Mouse (Mus musculus) intestine, embryonic 15.5 days (tissue): ENCODE data around the gene Pfkfb2. TPM values are rescaled to one million over a fixed set of nuclear protein-coding genes. Genes with fewer than 3 reads are reported as not detected.

Experiments used
- ATAC-seq: fragments of 200-750 bp; cut with Nextera tagmentation; 2 replicates; pipeline ENCODE4 v1.8.0; 2017; ENCODE audit warnings: moderate TSS enrichment, moderate library complexity
- H3K27ac ChIP-seq: fragments of 300-500 bp; sonication (generic); 2 replicates; pipeline ENCODE4 v1.5.1; 2015; ENCODE audit warnings: mild to moderate bottlenecking, inconsistent platforms
- H3K27me3 ChIP-seq: fragments of 300-500 bp; sonication (generic); replicated peaks from 2 replicates; pipeline ENCODE4 v1.6.1; 2015; ENCODE audit warnings: inconsistent platforms
- H3K36me3 ChIP-seq: fragments of 300-500 bp; sonication (generic); 2 replicates; pipeline ENCODE4 v1.6.1; 2015; ENCODE audit warnings: inconsistent platforms
- H3K4me1 ChIP-seq: fragments of 300-500 bp; sonication (generic); replicated peaks from 2 replicates; pipeline ENCODE4 v1.6.1; 2015; ENCODE audit warnings: inconsistent platforms
- H3K4me2 ChIP-seq: fragments of 300-500 bp; sonication (generic); replicated peaks from 2 replicates; pipeline ENCODE4 v1.6.1; 2015; ENCODE audit warnings: mild to moderate bottlenecking, inconsistent platforms
- H3K4me3 ChIP-seq: fragments of 300-500 bp; sonication (generic); replicated peaks from 2 replicates; pipeline ENCODE4 v1.5.1; 2015; ENCODE audit warnings: inconsistent platforms
- H3K9ac ChIP-seq: fragments of 300-500 bp; sonication (generic); 2 replicates; pipeline ENCODE4 v1.6.1; 2015; ENCODE audit warnings: inconsistent platforms
- H3K9me3 ChIP-seq: fragments of 300-500 bp; sonication (generic); 2 replicates; pipeline ENCODE4 v1.6.1; 2016; ENCODE audit warnings: inconsistent platforms
- WGBS: fragments of 180-500 bp; shearing (Covaris S2); methylation state at CpG from one replicate; pipeline ENCODE4 v1.1.7; 2015; 5-methylcytosine and 5-hydroxymethylcytosine counted together
- polyA plus RNA-seq: library from polyadenylated mRNA; unstranded; fragments of >200 nt; fragmentation: Nextera tagmentation; extraction: Ambion mirVana; gene quantifications from 2 replicates; pipeline ENCODE4 v1.2.1, GENCODE M21; 2015

The Pfkfb2 gene
- polyA plus RNA-seq, 1 experiment from 2014 or later: 11.2 TPM

DNA sequence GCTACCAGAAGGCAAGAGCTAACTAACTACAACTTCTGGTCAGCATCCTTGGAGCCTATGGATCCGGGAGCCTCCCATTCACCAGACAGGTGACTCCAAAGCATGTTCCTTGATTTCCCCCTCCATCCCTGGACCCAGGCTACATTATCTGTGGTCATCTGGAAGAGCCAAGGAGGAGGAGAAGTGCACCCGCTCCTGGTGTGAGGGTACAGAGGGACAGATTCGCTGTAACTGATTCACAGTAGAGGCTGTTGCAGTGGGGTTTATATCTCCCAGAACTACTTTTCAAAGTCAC lies 12.9 kb downstream of the Pfkfb2 start:
- ATAC-seq: peak; percentile 20
- peaks cover 6% of the 10 kb centered on the region; the same call in 1 of the 2 replicates for H3K4me1 ChIP-seq
- H3K4me3 ChIP-seq: peak overlapping the region; percentile 81
- WGBS: 2% methylated on average over 3 of the region's 3 CpGs
- no peaks in the 10 kb centered on the region for H3K27me3 ChIP-seq
- H3K4me2 ChIP-seq: peak overlapping the region; percentile 86
- peak overlapping the region; percentile 93 for H3K9ac ChIP-seq
- 0 out of 2 replicates have a peak, but pooled peaks cover 3% of the 10 kb centered on the region for H3K36me3 ChIP-seq
- no peaks in the 10 kb centered on the region for H3K9me3 ChIP-seq
- peak overlapping the region; percentile 74 for H3K27ac ChIP-seq

DNA sequence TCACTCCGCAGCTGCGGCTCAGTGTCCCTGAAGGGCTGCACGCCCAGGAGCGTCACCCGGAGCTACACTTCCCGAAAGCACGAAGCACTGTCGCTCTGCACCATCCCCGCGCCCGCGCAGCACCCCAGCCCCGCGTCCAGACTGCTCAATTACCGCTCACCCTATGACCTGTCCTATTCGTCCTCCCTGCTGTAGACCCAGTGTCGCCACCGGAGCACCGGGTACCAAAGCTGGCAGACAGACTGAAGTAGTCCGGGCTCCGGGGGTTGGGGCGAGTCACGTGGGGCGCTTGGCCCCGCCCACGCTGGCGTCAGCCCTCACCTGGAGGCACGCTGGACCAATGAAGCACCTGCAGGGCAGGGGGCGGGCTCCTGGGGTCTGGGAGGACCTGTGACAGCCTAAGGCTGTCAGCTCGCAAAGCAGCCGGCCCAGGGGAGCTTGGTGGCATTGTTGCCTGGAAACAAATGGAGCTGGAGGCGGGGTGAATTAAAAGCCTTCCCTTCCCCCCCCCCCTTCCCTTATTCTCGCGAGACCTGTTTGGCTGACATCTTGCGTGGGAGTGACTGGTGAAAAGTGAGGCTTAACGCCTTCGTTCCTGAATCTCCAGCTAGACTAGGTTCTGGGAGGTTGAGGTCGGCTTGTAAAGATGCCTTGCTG lies 13.4 kb downstream of the Pfkfb2 start, which contains the start of gene Gm29427:
Gene Gm29427, minus strand, starts transcription at position 239 of the 657 bp plus-strand sequence.
- Histone ChIP-seq H3K4me3 (peak within 1 kb of the TSS; percentile 81), H3K4me1 (peaks cover 6% of the 10 kb centered on the region; the same call in 1 of the 2 replicates), H3K9me3 (no peaks in the 10 kb centered on the region), H3K27ac (peak within 1 kb of the TSS; percentile 74), H3K9ac (peak within 1 kb of the TSS; percentile 93), H3K27me3 (no peaks in the 10 kb centered on the region), H3K36me3 (0 out of 2 replicates have a peak, but pooled peaks cover 3% of the 10 kb centered on the region), H3K4me2 (peak within 1 kb of the TSS; percentile 86)
- under 1% methylated on average over 38 of the region's 38 CpGs for WGBS
- peak; percentile 97 for ATAC-seq

DNA sequence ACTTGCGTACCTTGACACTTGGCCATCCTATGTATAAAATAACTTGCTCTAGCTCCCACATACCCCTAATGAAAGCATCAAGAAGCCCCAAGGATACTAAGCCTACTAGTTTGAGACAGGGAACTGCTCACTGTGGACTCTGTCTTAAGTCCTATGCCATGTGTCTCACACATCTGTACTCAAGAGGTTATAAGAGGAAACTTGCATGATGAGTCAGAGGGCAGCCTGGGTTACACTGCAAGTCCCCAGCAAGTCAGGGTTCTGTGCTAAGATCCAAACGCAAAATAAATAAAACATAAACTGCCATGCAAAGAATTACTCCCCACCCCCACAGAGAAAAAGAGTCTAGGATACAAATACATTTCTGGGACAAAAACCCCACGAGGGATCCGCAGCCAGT lies 15.0 kb downstream of the Pfkfb2 start:
- peak overlapping the region; percentile 86 for H3K4me2 ChIP-seq

DNA sequence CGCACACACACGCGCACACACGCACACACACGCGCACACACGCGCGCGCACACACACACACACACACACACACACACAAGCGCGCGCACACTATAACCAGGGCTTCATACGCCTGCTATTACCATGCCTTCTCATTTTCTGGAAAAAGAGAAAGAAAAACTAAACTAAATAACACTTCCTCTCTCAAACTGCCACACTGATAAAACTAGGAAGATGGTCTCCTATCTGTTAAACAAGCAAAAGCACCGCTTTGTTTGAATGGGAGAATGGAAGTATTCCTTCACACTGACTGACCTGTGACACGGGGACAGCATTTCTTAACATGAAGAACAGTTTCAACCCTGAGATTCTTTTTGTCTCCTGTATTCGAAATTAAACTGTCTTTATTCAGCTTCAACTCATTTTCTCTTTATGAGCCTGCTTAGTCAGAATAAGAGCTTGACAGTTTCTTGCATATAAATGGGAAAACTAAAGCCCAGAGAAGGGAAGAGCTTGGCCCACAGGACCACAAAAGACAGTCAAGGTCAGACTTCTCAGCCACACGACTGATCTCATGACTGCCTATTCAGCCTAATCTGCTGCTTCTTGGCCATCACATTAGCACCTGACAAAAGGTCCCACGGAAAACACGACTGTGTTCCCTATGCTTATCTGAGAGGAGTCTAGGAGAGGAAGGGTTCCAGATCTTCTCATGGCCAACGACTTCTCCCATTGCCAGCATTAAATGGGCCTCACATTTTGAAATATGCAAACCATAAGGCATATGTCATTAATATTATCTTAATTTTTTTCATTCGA lies 18.6 kb downstream of the Pfkfb2 start:
- H3K36me3 ChIP-seq: no peaks in the 10 kb centered on the region; the same call in 1 of the 2 replicates
- no peaks in the 10 kb centered on the region for H3K27me3 ChIP-seq
- H3K9ac ChIP-seq: no peak overlapping the region
- 90% methylated on average over 22 of the region's 22 CpGs for WGBS
- H3K4me2 ChIP-seq: no peak overlapping the region
- no peak overlapping the region for H3K4me3 ChIP-seq
- H3K4me1 ChIP-seq: no peaks in the 10 kb centered on the region
- no peak for ATAC-seq
- H3K9me3 ChIP-seq: no peaks in the 10 kb centered on the region
- no peak overlapping the region for H3K27ac ChIP-seq

More for the DNA sequence above, 15.0 kb downstream of the Pfkfb2 start:
- no peak for ATAC-seq
- H3K27ac ChIP-seq: no peak overlapping the region
- H3K36me3 ChIP-seq: no peaks in the 10 kb centered on the region
- H3K9ac ChIP-seq: no peak overlapping the region
- H3K9me3 ChIP-seq: no peaks in the 10 kb centered on the region
- no peak overlapping the region for H3K4me3 ChIP-seq
- no peaks in the 10 kb centered on the region for H3K27me3 ChIP-seq
- peaks cover 6% of the 10 kb centered on the region; the same call in 1 of the 2 replicates for H3K4me1 ChIP-seq
- 72% methylated on average over 4 of the region's 4 CpGs for WGBS

DNA sequence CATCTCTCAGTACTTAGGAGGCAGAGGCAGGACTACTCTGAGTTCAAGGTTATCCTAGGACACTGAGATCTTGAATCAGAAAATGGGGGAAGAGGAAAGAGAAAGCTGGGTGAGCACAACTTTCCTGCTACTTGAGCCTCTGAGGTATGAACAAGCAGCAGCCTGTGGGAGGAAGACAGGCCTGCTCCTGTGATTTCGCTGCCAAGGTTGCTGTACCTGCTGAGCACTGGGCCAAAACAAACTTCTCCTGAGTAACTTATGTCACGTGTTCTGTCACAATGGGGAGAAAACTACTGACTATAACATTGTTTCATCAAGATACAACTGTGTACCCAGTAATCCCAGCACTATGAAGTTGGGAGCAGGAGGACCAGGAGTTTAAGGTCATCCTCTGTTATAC lies 25.4 kb downstream of the Pfkfb2 start:
- 92% methylated on average over 2 of the region's 2 CpGs for WGBS
- Histone ChIP-seq H3K27me3 (no peaks in the 10 kb centered on the region), H3K27ac (no peak overlapping the region), H3K4me1 (no peaks in the 10 kb centered on the region), H3K4me2 (no peak overlapping the region), H3K4me3 (no peak overlapping the region), H3K9me3 (no peaks in the 10 kb centered on the region), H3K9ac (no peak overlapping the region), H3K36me3 (peaks cover 12% of the 10 kb centered on the region; the same call in 1 of the 2 replicates)
- ATAC-seq: no peak

DNA sequence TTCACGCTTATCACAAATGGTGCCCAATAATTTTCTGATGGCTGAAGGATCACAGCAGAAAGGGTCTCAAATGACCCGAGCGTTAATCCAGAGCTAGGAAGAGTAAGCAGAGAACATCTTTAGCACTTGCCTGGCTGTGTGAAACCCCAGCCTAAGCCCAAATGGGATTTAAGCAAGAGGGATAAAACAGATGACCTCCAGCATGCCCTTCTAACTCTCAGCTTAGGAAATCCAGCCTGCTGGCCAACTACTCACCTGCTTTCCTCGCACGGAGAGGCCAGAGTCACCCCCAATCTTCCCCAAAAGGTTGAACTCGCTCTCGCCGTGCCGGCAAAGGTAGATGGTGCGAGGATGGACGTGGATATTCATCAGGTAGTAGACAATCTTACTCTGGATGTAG lies 27.1 kb downstream of the Pfkfb2 start:
- peaks cover 12% of the 10 kb centered on the region; the same call in 1 of the 2 replicates for H3K36me3 ChIP-seq
- 93% methylated on average over 11 of the region's 11 CpGs for WGBS

DNA sequence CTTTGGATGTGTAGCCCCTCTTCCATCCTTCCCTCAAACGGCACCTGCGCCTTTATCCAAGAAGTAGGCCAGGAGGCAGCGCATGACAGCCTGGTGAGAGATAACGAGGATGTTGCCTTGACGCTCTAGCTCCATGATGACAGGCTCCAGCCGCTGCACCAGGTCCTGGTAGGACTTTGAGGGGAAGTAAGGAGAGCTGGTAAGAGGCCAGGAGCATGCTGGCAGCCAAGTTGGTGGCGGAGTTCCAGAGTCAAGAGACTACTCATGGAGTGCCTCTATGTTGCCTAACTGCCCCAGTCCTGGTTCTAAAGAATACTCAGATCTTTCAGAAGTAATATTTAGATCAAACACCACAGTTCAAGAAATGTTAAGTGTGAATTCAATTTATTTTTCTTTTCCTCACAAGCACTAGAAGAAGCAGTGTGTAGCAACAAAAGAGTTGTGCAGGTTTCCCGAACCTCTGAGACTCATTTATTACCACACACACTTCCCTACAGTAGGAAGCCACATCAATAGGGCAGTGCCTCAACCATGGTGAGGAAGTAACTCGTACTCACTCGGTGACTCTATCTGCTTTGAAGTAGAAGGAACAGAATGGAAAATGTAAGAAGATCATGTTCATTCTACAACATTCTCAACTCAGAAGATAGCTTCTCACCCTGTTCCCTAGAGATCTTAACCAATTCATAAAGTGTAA lies 29.0 kb downstream of the Pfkfb2 start:
- no peak for ATAC-seq
- 0 out of 2 replicates have a peak, but pooled peaks cover 12% of the 10 kb centered on the region for H3K36me3 ChIP-seq
- WGBS: 92% methylated on average over 10 of the region's 10 CpGs
- H3K27me3 ChIP-seq: no peaks in the 10 kb centered on the region
- H3K27ac ChIP-seq: no peak overlapping the region
- H3K9me3 ChIP-seq: no peaks in the 10 kb centered on the region
- no peak overlapping the region for H3K4me3 ChIP-seq
- no peak overlapping the region for H3K9ac ChIP-seq
- no peak overlapping the region for H3K4me2 ChIP-seq
- no peaks in the 10 kb centered on the region for H3K4me1 ChIP-seq

More for the DNA sequence above, 27.1 kb downstream of the Pfkfb2 start:
- H3K4me2 ChIP-seq: no peak overlapping the region
- no peak overlapping the region for H3K4me3 ChIP-seq
- no peak overlapping the region for H3K27ac ChIP-seq
- H3K9ac ChIP-seq: no peak overlapping the region
- no peak for ATAC-seq
- no peaks in the 10 kb centered on the region for H3K27me3 ChIP-seq
- no peaks in the 10 kb centered on the region for H3K9me3 ChIP-seq
- no peaks in the 10 kb centered on the region for H3K4me1 ChIP-seq

DNA sequence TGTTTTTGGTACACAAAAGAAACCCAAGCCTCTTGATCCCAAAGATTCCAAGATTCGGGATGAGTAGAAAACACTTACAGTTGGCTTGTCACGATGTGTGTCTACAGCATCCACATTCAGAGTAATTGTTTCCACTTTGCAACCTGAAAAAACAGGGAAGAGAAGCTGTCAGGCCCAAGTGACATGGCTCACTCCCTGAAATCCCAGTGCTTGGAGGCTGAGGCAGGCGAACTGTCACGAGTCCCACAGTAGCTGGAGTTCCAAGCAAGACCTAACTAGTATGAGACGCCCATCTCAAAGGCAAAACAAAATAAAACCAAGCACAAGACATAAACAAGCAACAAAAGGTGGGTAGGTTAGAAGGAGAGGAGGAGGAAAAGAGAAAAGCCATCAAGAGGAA lies 30.5 kb downstream of the Pfkfb2 start:
- H3K4me2 ChIP-seq: no peak overlapping the region
- H3K27ac ChIP-seq: no peak overlapping the region
- no peak overlapping the region for H3K9ac ChIP-seq
- no peaks in the 10 kb centered on the region for H3K4me1 ChIP-seq
- WGBS: 92% methylated on average over 5 of the region's 5 CpGs
- no peak overlapping the region for H3K4me3 ChIP-seq
- H3K27me3 ChIP-seq: no peaks in the 10 kb centered on the region
- H3K9me3 ChIP-seq: no peaks in the 10 kb centered on the region
- H3K36me3 ChIP-seq: 0 out of 2 replicates have a peak, but pooled peaks cover 12% of the 10 kb centered on the region
- no peak for ATAC-seq

DNA sequence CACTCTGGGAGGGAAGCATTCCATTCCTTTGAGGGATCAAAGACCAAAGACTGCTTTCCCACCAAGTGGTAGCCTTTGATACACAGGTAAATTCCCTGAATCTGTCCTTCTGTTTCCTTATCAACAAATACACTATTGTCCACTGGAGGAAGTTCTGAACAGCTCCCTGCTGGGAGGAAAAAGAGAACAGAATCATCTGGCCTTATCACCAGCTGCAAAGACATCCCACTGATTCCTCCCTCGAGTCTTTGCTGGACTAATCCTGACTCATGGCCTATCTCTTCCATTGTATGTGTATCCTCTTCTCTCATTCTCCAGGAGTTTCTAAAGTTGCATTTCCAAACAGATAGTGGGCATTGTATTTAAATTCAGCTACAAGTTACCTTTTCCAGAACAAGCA lies 45.1 kb downstream of the Pfkfb2 start:
- no peak overlapping the region for H3K9ac ChIP-seq
- ATAC-seq: no peak
- no peaks in the 10 kb centered on the region for H3K9me3 ChIP-seq
- H3K4me2 ChIP-seq: no peak overlapping the region
- H3K4me3 ChIP-seq: no peak overlapping the region
- WGBS: 42% methylated on average over 1 of the region's 1 CpGs
- H3K4me1 ChIP-seq: peaks cover 4% of the 10 kb centered on the region; the same call in 1 of the 2 replicates
- no peaks in the 10 kb centered on the region for H3K36me3 ChIP-seq
- H3K27ac ChIP-seq: no peak overlapping the region
- H3K27me3 ChIP-seq: no peaks in the 10 kb centered on the region

DNA sequence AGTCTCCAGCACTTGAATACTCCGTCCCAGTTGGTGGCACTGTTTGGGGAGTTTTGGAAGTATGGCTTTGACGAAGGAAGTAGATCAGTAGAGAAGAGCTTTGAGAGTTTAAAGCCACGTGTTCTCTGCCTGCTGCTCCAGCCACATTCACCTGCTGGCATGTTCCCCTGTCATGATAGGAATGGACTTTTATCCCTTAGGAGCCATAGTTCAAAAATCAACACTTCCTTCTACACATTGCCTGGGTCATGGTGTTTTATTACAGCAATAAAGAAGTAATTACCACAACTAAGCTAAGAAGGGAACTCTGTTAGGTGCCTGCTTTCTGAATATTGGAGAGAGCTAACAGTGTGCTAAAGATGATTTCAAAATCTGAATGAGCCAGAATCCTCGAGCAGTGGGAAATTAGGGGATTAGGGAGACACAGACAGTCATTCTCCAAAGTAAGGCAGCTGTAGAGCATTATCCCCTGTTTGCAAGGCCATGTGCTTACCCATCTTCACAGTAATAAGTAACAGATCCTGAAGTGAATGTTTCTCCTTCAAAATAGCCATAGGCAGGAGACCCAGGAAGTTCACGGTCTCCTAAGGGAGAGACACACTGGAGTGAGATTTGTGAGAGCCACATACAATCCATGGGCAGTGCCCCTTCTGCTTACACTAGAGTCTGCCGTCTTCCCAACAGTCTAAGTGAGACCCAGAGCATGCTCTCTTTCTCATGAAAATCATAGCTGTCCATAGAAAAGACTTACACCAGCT lies 47.2 kb downstream of the Pfkfb2 start:
- peaks cover 4% of the 10 kb centered on the region; the same call in 1 of the 2 replicates for H3K4me1 ChIP-seq
- no peaks in the 10 kb centered on the region for H3K27me3 ChIP-seq
- peak; percentile 88 for ATAC-seq
- no peaks in the 10 kb centered on the region for H3K9me3 ChIP-seq
- no peak overlapping the region for H3K4me3 ChIP-seq
- no peak overlapping the region for H3K4me2 ChIP-seq
- peak overlapping the region; percentile 73 for H3K27ac ChIP-seq
- no peak overlapping the region for H3K9ac ChIP-seq
- WGBS: 47% methylated on average over 6 of the region's 6 CpGs
- H3K36me3 ChIP-seq: no peaks in the 10 kb centered on the region

DNA sequence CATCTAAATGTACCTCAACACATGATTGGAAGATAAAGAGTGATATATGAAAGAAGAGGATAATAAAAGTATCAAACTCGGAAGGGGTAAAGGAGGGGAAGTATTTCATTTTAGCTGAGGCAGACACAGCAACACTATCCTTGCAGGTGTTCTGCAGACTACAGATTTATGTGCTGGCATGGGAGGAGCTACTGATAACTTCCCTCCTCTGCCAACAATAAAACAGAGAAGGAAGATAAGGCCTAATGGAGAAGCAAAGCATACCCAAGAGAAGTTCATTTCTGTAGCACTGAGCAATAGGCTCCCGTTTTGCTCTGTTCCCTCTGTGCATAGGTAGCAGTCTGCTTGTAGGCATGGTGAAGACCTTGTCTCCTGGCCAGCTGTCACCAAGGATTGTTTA lies 48.0 kb downstream of the Pfkfb2 start:
- H3K27me3 ChIP-seq: no peaks in the 10 kb centered on the region
- H3K4me2 ChIP-seq: no peak overlapping the region
- H3K9ac ChIP-seq: no peak overlapping the region
- peak overlapping the region; percentile 78 for H3K27ac ChIP-seq
- peak; percentile 79 for ATAC-seq
- WGBS: 47% methylated on average over 2 of the region's 2 CpGs
- peaks cover 4% of the 10 kb centered on the region; the same call in 1 of the 2 replicates for H3K4me1 ChIP-seq
- no peaks in the 10 kb centered on the region for H3K36me3 ChIP-seq
- H3K4me3 ChIP-seq: no peak overlapping the region
- H3K9me3 ChIP-seq: no peaks in the 10 kb centered on the region
